Mouse (Mus musculus): ENCODE measurements around the gene Gm49366. TPM values are rescaled to one million over a fixed set of nuclear protein-coding genes. Genes with fewer than 3 reads are reported as not detected.

Gene Gm49366
- not detected for polyA plus RNA-seq (2017; shearing (Covaris generic))

DNA sequence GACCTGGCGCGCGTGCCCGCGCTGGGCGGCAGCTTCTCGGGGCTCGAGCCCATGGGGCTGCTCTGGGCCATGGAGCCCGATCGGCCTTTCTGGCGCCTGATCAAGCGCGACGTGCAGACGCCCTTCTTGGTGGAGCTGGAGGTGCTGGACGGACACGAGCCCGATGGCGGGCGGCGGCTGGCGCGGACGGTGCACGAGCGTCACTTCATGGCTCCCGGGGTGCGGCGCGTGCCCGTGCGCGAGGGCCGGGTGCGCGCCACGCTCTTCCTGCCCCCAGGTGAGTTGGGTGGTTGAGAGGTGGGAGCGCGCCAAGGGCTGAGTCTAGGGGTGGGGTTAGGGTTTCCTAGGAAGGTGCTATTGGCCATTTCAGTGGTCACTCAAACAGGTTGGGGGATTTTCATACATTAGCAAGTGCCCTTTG, at the start of gene Gm49366:
Gm49366 (plus strand) TSS at position 245 of the 421 bp plus-strand sequence.

GRCm38 (mm10) chr12:84009171-84009965, 29.4 kb upstream of the Gm49366 start, which contains the start of gene Acot1:
Gene Acot1 (plus strand): TSS chr12:84009490.

DNA sequence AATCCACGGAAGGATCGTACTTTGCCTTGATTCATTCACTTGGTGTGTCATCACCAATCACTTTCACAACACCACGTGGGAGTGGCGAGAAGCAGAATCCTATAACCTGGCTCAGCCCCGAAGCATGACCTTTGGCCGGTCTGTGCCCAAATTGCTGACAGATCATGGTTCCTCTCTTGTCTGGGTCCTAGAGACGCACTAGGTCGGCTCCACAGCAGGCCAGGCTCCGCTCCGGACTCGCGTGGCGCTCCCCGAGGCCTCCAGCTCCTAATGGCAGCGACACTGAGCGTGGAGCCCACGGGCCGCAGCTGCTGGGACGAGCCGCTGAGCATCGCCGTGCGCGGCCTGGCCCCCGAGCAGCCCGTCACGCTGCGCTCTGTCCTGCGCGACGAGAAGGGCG, 494 bp upstream of the Gm49366 start, which contains the start of gene Acot4:
Acot4 (plus strand) TSS at position 139 of the 400 bp plus-strand sequence.

GRCm38 (mm10) chr12:84051937-84052474, 13.3 kb downstream of the Gm49366 start, which contains the start of gene Acot3:
Gene Acot3 (plus strand): TSS chr12:84052144.

DNA sequence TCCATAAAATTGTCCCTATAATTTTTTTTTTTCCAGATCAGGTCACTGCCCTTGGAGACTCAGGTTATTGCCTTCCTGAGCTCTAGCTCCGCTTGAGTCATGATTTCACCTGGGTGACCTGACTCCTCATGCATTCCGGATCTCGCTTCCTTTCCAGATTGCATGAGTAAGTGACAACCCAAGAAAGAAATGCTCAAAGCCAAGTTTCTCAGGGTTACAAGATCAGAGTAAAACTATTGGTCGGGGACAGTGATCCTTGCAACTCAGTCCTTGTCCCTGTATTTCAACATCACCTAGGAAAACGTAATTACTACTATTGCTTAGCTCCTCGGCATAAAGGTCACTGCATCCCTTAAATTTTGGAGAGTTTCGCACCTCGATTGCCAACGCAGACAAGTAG, 30.3 kb downstream of the Gm49366 start, which contains the start of gene Acot5:
Acot5 (plus strand) TSS at position 340 of the 400 bp plus-strand sequence.

DNA sequence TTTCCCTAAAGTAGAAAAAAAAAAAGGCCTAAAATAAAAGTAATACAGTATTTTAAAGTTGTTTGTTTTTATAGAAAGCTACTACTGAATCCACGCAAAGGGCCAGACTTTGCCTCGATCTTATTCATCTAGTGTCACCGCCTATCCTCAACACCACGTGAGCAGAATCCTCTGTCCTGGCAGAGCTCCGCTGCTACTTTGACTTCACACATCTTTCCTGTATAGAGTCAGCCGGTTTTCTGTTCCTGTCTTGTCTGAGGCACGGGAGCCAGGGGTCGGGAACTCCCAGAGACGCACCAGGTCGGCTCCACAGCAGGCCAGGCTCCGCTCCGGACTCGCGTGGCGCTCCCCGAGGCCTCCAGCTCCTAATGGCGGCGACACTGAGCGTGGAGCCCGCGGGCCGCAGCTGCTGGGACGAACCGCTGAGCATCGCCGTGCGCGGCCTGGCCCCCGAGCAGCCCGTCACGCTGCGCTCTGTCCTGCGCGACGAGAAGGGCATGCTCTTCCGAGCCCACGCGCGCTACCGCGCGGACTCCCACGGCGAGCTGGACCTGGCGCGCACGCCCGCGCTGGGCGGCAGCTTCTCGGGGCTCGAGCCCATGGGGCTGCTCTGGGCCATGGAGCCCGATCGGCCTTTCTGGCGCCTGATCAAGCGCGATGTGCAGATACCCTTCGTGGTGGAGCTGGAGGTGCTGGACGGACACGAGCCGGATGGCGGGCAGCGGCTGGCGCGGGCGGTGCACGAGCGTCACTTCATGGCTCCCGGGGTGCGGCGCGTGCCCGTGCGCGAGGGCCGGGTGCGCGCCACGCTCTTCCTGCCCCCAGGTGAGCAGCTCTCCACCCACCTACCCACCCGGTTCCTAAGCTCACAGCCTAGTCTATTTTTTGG, 62.1 kb downstream of the Gm49366 start, which contains the start of gene Acot6:
Acot6 (plus strand) TSS at position 51 of the 889 bp plus-strand sequence.

Other genes starting within 250 kb of the Gm49366 start
- gene Numb, start 117.0 kb upstream of the Gm49366 start, polyA plus RNA-seq (2017; shearing (Covaris generic)): 72.3 TPM
- 38.1 TPM for gene Riox1, start 88.3 kb upstream of the Gm49366 start, polyA plus RNA-seq (2017; shearing (Covaris generic))
- not detected for gene Heatr4, start 54.1 kb upstream of the Gm49366 start, polyA plus RNA-seq (2017; shearing (Covaris generic))
- gene Acot2, start 51.1 kb upstream of the Gm49366 start, polyA plus RNA-seq (2017; shearing (Covaris generic)): 30.4 TPM
- not detected for gene Acot1, start 29.4 kb upstream of the Gm49366 start, polyA plus RNA-seq (2017; shearing (Covaris generic))
- gene Acot4, start 556 bp upstream of the Gm49366 start, polyA plus RNA-seq (2017; shearing (Covaris generic)): 0.11 TPM
- gene Acot3, start 13.2 kb downstream of the Gm49366 start, polyA plus RNA-seq (2017; shearing (Covaris generic)): not detected
- not detected for gene Acot5, start 30.4 kb downstream of the Gm49366 start, polyA plus RNA-seq (2017; shearing (Covaris generic))
- 2.6 TPM for gene Acot6, start 61.7 kb downstream of the Gm49366 start, polyA plus RNA-seq (2017; shearing (Covaris generic))
- gene Dnal1, start 75.4 kb downstream of the Gm49366 start, polyA plus RNA-seq (2017; shearing (Covaris generic)): not detected
- gene Pnma1, start 109.6 kb downstream of the Gm49366 start, polyA plus RNA-seq (2017; shearing (Covaris generic)): 0.29 TPM
- gene Elmsan1, start 179.9 kb downstream of the Gm49366 start, polyA plus RNA-seq (2017; shearing (Covaris generic)): 168 TPM
- gene Ptgr2, start 246.3 kb downstream of the Gm49366 start, polyA plus RNA-seq (2017; shearing (Covaris generic)): 15.8 TPM